Mouse (Mus musculus): ENCODE data around the gene Ankrd9. TPM values are rescaled to one million over a fixed set of nuclear protein-coding genes. Genes with fewer than 3 reads are reported as not detected.
A peak's percentile ranks its signal among the peaks of the same experiment; 100 is the strongest.

The Ankrd9 gene
- total RNA-seq, 2 experiments from 2014 or later, result 25.6 to 39.4 TPM

DNA sequence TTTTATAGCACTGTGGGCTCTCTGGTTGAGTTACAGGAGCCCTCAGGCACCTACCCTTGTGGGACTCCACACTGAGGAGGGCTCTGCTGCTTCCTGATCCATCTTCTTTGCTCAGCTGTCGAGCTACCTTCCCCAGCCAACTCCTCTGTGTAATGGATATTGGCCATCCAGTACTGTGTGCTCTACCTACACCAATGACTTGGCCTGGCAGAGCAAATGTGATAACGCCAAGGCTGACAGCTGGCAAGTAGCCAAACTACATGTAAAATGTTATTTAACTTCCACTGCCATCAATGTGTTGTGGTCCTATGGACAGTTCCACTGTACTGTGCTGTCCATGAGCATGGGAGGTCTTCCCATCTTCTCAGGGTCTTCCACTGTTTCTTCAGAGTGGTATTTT is 16.9 kb downstream of the Ankrd9 start:
- no peak for DNase-seq

DNA sequence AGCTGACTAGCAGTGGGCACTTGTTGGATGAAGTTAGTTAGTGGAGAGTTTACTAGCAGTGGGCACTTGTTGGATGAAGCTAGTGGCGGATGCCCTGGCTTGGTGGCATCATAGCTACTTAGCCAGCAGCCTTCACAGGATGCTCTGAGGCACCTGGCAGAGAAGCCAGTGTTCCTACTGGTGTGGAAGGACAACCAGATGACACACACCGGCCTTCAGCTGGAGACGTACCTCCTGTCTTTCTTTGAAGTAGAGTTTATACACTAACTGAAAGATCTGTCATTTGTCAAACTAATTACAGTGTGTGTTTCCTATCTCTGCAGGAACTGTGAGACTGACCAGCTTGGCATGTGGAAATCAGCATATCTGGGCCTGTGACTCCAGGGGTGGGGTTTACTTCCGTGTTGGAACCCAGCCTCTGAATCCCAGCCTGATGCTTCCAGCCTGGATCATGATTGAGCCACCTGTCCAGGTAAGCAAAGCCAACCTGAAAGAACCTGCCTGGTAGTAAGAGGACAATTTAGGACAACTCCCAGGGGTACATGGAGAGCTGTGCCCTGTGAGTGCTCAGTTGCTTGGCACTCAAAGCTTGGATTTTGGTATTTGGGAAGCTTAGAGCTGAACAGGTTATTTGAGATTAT is 24.4 kb downstream of the Ankrd9 start:
- peak; percentile 35 to 45 for DNase-seq

DNA sequence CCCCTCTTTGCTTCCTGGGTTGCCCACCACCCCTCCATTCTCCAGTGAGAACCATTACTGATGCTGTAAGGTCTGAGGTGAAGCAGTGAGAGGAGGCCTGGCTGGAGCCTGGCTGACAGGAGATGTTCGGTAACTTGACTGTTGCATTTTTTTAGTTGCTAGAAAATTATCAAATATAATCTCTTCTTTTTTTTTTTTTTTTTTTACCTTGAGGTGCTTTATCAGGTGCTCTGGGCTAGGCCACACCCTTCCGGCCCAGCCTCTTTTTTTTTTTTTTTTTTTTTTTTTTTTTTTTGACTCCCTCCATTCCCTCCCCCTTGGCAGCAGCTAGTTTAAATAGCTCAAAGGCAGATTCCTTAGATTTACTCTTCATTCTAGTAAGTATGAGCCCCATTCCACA is 24.9 kb downstream of the Ankrd9 start:
- DNase-seq, result no peak

DNA sequence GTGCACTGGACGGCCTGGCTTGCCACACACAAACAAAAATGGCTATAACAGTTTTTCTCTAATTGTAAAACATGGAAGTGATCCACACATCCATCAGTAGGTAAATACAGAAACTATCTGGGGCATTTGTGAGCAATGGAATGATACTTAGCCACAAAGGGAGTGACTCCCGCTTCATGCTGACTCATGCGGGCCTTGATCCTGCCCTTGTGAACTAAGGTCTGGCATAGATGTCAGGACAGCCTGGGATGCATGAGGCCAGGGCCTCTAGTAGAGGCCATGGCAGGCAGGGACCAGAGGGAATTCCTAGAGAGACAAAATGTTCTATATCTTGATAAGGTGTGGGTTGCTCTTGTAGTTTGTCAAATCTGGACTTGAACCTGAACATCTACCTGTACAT is 25.4 kb downstream of the Ankrd9 start:
- peak; percentile 79 to 85 for DNase-seq

DNA sequence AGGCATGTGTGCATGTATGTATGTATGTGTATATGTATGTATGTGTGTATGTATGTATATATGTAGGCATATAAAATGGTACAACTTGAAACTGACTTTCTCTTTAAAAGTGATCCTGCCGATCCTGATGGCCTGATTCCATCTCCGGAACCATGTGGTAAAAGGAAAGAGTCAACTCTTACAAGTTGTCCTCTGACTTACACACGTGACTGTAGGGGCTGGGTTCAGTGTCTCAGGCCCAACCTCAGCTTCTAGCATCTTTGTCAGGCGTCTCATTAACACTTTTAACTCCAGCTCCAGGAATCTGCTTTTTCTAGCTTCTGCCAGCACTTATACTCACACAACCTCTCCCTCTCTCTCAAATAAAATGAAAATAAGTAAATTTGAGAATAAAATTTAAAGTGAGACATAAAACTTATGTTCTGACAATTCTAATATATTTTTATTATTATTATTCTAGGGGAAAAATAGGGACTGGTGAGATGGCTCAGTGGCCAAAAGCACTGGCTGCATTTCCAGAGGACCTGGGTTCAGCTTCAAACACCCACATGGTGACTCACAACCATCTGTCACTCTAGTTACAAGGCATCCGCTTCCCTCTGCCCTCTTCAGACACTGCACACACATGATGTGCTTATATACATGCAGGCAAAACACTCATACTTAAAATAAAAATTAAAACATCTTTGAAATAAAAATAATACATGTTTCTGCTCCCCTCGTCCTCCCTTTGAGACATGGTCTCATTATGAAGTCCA is 26.0 kb downstream of the Ankrd9 start:
- peak; percentile 41 to 43 for DNase-seq

DNA sequence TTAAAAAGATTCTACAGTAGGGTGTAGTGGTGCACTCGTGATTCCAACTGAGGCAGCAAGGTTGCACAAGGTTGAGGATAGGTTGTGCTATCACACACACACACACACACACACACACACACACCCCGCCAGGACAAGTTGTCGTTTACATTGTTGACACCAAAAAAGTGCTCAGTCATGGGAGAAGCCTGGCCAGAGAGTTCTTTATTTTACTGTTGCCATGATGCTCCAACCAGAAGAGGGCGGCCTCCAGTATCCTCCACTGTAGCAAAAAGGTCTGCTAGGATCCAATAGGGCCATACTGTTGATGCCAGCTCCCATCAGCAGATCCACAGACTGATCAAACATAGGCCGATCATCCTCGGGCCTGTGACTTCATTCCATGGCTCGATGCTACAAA is 27.6 kb downstream of the Ankrd9 start:
- no peak for DNase-seq

DNA sequence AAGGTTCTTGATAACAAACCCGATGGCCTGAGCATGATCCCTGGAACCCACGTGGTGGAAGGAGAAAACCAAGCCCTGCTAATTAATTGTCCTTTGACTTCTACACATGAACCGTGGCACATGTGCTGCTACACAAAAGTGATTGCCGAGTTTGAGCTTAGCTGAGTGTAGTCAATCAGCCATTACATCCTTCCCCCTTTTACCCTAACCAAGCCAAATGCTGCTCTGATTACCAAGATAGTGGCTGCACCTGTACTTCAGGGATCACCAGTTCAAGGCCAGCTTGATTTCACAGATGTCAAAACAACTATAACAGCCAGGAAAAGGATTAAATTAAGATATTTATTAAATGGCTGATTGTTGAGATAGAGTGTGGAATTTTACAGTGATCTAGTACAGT is 28.7 kb downstream of the Ankrd9 start:
- DNase-seq, result no peak

DNA sequence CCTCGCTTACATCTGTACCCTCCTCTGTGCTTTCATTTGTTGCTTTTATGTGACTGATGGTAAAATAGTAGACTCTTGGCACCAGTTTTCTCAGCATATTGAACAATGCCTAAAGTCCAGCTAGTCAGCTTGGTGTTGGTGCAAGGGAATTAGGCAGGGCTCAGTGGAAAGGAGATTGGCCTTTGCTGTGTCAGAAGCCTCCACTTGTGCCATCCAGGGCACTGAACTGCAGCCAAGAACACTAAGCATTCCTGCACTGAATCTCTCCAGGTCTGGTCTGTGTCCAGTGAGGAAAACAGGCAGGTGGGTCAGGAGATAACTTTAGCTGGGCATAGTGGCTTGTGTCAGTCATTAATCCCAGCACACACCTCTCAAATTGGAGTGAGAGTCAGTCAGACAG is 29.4 kb downstream of the Ankrd9 start:
- DNase-seq, result no peak

DNA sequence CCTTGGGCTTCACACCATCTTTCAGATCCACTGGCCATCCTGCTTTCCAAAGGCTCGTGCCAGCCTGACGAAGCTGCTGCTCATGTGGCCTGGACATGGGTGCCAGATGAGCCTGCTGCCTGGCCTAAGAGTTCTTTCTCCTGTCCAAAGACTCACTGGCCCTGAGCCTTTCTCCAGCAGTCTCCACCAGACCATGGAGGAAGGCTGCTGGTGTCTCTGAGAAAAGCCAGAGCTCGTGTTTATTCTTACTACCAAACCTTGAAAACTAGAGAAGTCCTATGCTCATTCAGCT is 30.0 kb downstream of the Ankrd9 start:
- no peak for DNase-seq

DNA sequence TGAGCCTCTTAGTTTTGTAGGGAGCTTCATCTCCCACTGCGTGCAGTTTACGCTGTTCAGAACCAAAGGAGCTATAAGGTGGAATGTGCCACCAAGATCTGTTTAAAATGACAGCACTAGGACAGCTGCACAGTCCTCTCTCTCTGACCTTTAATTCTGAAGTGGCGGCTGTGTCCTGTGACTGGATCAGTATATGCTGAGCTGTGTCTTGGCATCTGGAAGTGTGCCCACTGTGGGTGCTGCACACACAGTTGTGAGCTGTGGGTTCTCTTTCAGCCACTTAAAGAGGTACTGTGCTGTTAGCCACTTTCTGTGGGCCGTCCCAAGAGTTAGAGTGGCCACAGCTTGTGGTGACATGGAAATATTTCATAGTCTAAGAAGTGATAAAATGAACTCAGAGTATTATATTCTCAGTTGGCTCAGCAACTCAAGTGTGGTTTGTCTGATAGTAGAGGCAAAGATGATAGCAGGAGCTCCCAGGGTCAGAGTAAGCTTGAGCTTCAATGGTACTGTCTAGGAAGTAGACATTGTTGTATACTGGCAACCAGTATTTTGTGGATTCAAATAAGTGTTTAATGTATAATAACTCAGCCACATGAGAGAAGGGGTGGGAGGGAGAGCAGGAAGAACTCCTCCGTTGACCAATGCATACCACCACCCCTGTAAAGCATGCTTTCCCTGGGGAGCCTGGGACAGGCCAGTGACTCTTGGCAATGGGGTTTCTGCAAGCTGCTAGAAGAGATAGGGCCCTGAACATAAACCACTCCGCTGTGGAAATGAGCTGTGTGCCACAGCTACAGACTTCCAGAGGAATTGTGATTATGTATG is 30.5 kb downstream of the Ankrd9 start:
- no peak for DNase-seq

DNA sequence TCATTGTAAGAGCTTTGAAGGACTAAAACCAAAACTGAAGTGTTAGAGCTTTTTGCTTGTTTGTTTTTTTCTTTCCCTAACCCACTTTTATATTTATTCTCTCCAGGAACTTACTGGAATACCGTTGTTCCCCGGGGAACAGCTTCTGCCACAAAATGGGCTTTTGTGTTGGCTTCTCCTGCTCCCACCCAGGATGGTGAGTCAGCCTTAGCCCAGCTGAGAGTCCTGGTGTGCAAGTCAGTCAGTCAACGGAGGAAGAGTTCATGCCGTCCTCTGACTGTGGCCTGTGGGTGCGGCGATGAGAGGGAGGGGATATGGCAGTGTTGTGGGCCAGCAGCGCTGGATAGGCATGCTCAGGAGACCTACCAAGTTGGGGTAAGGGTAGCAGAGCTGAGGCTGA is 32.6 kb downstream of the Ankrd9 start:
- no peak for DNase-seq

DNA sequence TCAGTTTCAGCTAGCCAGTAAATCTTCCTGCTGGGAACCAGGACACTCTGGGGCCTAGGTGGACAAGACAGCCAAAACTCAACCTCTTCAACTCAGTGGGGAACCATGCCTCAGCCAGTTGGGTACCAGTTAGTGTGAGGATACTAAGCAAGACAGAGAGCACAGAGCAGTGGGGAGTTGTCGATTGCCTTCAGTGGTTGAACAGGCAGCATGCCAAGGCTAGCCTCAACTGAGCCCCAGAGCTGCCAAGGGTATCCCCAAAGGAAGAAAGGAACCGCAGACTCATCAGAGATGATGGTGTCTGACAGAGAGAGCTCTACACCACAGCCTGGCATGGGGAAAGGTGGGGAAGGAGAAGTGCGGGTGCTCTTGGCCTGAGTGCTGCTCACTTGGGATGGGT is 38.0 kb downstream of the Ankrd9 start:
- no peak for DNase-seq

DNA sequence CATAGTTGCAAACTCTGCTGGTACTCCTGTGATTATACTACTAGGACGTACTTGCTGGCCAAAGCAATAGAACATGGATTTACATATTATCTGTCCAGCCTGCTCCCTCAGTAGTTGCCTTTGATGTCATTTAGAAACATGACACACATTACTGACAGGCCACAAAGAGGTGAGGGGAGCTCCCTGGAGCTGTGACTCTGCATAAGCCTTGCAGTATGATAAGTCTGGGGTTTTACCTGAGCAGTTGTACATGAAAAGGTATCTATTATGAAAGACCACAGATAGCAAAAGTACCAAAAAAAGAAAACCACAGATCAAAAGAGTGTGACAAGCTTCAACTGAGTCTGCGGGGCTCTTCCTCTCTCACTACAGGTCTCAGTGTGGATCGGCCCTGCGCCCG is 39.5 kb downstream of the Ankrd9 start:
- no peak for DNase-seq

DNA sequence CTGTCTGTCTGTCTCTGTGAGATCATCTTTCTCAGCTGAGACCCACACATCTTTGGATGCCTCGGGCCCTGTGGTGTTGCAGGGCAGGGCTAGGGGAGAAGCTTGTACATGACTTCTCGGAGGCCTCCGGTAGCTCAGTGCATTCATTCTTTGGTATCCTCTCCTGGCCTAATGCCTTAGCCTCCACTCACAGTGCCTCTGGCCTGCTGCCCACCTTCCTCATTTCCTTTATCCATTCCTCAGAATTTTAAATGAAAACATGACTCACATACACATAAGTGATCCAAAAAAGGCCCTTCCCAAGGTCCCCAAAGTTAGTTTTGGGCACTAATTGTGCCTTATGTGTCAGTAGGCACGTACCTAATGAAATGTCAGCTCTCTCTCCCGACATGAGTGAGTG is 41.3 kb downstream of the Ankrd9 start:
- peak; percentile 72 to 75 for DNase-seq

DNA sequence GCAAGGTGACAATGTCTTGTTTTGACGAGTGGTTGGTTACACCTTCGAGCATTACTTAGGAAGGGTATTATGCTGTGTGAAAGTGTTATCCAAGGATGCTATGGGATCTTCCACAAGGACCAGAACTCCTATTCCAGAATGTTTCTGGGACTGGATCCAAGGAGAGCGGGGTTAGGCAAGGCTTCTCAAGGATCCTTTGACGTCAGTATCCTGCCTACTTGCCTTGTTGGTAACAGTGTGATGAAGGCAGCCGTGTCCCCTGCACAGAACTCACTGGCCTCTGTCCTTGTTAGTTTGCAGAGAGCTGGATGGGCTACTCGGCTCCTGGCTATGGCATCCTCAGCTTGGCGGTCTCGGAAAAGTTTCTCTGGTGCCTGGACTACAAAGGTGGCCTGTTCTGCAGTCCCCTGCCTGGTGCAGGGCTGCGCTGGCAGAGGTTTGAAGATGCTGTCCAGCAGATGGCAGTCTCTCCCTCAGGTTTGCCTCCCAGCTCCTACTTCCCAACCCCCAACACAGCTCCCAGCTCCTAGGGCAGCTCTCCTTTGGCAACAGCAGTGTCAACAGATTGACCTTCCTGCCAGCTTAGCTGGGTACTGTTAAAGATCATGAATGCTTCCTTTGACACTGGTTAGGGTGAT is 42.7 kb downstream of the Ankrd9 start:
- DNase-seq, result peak; percentile 88 to 91

DNA sequence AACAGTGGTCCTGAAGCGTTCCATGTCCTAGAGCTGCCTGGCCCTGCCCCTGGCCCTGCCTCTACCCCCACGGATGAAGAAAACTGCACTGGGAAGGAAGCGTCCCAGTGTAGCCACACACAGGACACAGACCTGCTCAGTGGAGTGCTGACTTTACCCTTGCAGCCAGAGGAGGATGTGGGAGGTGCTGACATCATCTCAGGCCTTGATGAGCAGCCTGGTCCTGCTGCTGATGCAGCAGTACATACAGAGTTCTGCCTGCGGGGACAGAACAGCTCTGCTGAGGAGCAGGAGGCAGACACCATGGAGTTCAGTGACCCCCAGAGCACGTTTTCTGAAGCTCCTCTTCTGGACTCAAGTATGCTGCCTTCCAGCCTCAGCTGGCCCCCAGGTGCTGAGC is 46.0 kb downstream of the Ankrd9 start:
- DNase-seq, result peak in 1 of 2 experiments; percentile 23

Other genes with a start within 250 kb of the Ankrd9 start
- 10 to 100 TPM; 44.1 to 45.3 TPM for gene Wdr20, start 241.1 kb downstream of the Ankrd9 start, total RNA-seq (2021)
- 1 to 10 TPM; 1.2 to 1.6 TPM for gene Mok, start 138.1 kb downstream of the Ankrd9 start, total RNA-seq (2021)
- 10 to 100 TPM; 10.9 to 12.2 TPM for gene Zfp839, start 128.8 kb downstream of the Ankrd9 start, total RNA-seq (2021)
- 10 to 100 TPM; 41.2 to 42.2 TPM for gene Cinp, start 89.9 kb downstream of the Ankrd9 start, total RNA-seq (2021)
- 10 to 100 TPM in 1 of 2 experiments, 1 to 10 TPM in 1; 9.6 to 10.3 TPM for gene Tecpr2, start 89.8 kb downstream of the Ankrd9 start, total RNA-seq (2021)
- gene Rcor1, start 60.3 kb upstream of the Ankrd9 start, total RNA-seq (2021), result 10 to 100 TPM; 44.1 to 67.8 TPM
- 10 to 100 TPM; 28.9 to 30.9 TPM for gene Traf3, start 187.3 kb upstream of the Ankrd9 start, total RNA-seq (2021)
- gene 4930595D18Rik, start 205.5 kb upstream of the Ankrd9 start, total RNA-seq (2021), result not detected

Measured in adrenal gland, postnatal 36 days (tissue).